Mouse (Mus musculus) midbrain, embryonic 14.5 days (tissue): ENCODE measurements at regions not wholly inside any gene's neighbourhood (a gene's known extent, or its start where the extent isn't known, plus 50 kb on each side); places are given as distances from the start of the nearest gene placed in this dataset.

Experiments used
- ATAC-seq: fragments of 200-750 bp; cut with Nextera tagmentation; 2 replicates; pipeline ENCODE4 v1.8.0; 2017; ENCODE audit warnings: moderate number of reproducible peaks, moderate library complexity; ENCODE audit not compliant: low FRiP score, low TSS enrichment
- DNase-seq: peaks from one replicate; pipeline ENCODE4 v3.0.0-alpha.2; 2015
- H3K27ac ChIP-seq: fragments of 300-500 bp; sonication (generic); replicated peaks from 2 replicates; pipeline ENCODE4 v1.5.1; 2014; ENCODE audit warnings: mild to moderate bottlenecking, low read depth, low read length, moderate library complexity
- H3K27me3 ChIP-seq: fragments of 300-500 bp; sonication (generic); 2 replicates; pipeline ENCODE4 v1.6.1; 2014; ENCODE audit warnings: low read length, control low read depth, mixed read lengths; ENCODE audit not compliant: control insufficient read depth, insufficient read depth
- H3K36me3 ChIP-seq: fragments of 300-500 bp; sonication (generic); 2 replicates; pipeline ENCODE4 v1.6.1; 2014; ENCODE audit warnings: low read length, control low read depth; ENCODE audit not compliant: control insufficient read depth, insufficient read depth
- H3K4me1 ChIP-seq: fragments of 300-500 bp; sonication (generic); 2 replicates; pipeline ENCODE4 v1.6.1; 2014; ENCODE audit warnings: mild to moderate bottlenecking, antibody characterized with exemption, low read length, control low read depth; ENCODE audit not compliant: control insufficient read depth, insufficient read depth
- H3K4me2 ChIP-seq: fragments of 300-500 bp; sonication (generic); 2 replicates; pipeline ENCODE4 v1.6.1; 2014; ENCODE audit warnings: mild to moderate bottlenecking, low read length, moderate library complexity
- H3K4me3 ChIP-seq: fragments of 300-500 bp; sonication (generic); replicated peaks from 2 replicates; pipeline ENCODE4 v1.5.1; 2014; ENCODE audit warnings: low read depth, low read length
- H3K9ac ChIP-seq: fragments of 300-500 bp; sonication (generic); replicated peaks from 2 replicates; pipeline ENCODE4 v1.6.1; 2014; ENCODE audit warnings: mild to moderate bottlenecking, low read length, moderate library complexity
- H3K9me3 ChIP-seq: fragments of 300-500 bp; sonication (generic); 2 replicates; pipeline ENCODE4 v1.6.1; 2016; ENCODE audit warnings: low read length, control low read depth, mixed read lengths; ENCODE audit not compliant: control insufficient read depth
- WGBS: fragments of 180-500 bp; shearing (Covaris S2); extraction: QIAGEN DNeasy Blood & Tissue Kit; methylation state at CpG from one replicate; pipeline ENCODE4 v1.1.7; 2014; 5-methylcytosine and 5-hydroxymethylcytosine counted together

GRCm38 (mm10) chr2:48381481-48382075 is 432.3 kb upstream of the Acvr2a start:
- Histone ChIP-seq H3K4me1 (no peaks in the 10 kb centered on the region), H3K4me2 (no peak overlapping the region), H3K9ac (no peak overlapping the region), H3K36me3 (no peaks in the 10 kb centered on the region), H3K4me3 (no peak overlapping the region), H3K9me3 (no peaks in the 10 kb centered on the region), H3K27ac (no peak overlapping the region), H3K27me3 (no peaks in the 10 kb centered on the region)
- WGBS, result 89% methylated on average over 14 of the region's 14 CpGs
- DNase-seq (no peak), ATAC-seq (no peak)

- H3K9me3 ChIP-seq, result no peaks in the 10 kb centered on the region
- H3K4me3 ChIP-seq, result no peak overlapping the region
- H3K9ac ChIP-seq, result no peak overlapping the region
- no peaks in the 10 kb centered on the region for H3K36me3 ChIP-seq
- H3K27ac ChIP-seq, result no peak overlapping the region
- WGBS, result 92% methylated on average over 1 of the region's 1 CpGs
- H3K4me1 ChIP-seq, result no peaks in the 10 kb centered on the region
- H3K27me3 ChIP-seq, result no peaks in the 10 kb centered on the region
- ATAC-seq, result no peak
- no peak for DNase-seq
- no peak overlapping the region for H3K4me2 ChIP-seq
Measured at GRCm38 (mm10) chr2:48398504-48398903, 415.4 kb upstream of the Acvr2a start.

DNA sequence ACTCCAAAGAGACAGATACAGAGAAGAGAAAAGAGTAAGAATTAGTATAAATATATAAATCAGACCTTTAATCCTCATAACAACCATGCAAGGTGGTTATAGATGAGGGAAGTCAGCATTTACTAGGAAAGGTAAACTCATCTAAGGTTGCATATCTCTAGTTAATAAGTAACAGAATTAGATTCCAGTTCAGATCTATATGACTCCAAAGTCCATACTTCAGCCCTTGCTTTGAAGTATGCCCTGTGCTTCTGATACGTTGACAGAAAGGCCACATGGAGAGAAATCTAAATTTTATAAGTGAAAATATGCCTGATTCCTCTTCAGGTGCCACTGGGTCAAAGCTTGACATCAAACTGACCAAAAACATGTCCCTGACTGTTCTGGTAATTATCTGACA is 414.7 kb upstream of the Acvr2a start:
- 85% methylated on average over 1 of the region's 1 CpGs for WGBS

GRCm38 (mm10) chr2:48402813-48403212 is 411.1 kb upstream of the Acvr2a start:
- no peaks in the 10 kb centered on the region for H3K36me3 ChIP-seq
- WGBS, result 91% methylated on average over 2 of the region's 2 CpGs
- H3K4me1 ChIP-seq, result no peaks in the 10 kb centered on the region

More for the DNA sequence above, 414.7 kb upstream of the Acvr2a start:
- no peak overlapping the region for H3K4me3 ChIP-seq
- H3K36me3 ChIP-seq, result no peaks in the 10 kb centered on the region
- no peaks in the 10 kb centered on the region for H3K27me3 ChIP-seq
- no peak overlapping the region for H3K27ac ChIP-seq
- no peaks in the 10 kb centered on the region for H3K4me1 ChIP-seq
- ATAC-seq, result no peak
- no peak for DNase-seq
- H3K4me2 ChIP-seq, result no peak overlapping the region
- no peak overlapping the region for H3K9ac ChIP-seq
- H3K9me3 ChIP-seq, result no peaks in the 10 kb centered on the region

DNA sequence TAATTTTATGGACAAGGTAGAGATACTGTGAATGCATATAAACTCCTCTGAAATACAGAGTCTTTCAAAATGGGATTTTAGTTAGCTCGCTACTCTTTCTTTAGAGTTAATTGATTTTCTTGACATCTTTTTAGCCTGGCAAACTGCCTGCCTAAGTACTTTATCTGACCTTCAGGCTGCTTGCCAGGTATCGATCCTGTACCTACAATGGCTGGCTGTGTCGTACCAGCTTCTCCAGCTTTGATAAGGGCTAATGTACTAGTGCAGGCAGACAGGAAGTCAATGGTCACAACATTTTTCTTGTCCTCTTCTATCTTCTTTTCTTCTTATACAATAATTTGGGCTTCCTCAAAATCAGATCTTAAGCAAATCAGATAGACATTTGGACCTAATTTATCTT is 409.4 kb upstream of the Acvr2a start:
- H3K9ac ChIP-seq, result no peak overlapping the region
- WGBS, result 64% methylated on average over 3 of the region's 3 CpGs
- no peaks in the 10 kb centered on the region for H3K27me3 ChIP-seq
- H3K27ac ChIP-seq, result no peak overlapping the region
- ATAC-seq (no peak), DNase-seq (peak; percentile 30)
- no peak overlapping the region for H3K4me2 ChIP-seq
- H3K4me1 ChIP-seq, result no peaks in the 10 kb centered on the region
- H3K9me3 ChIP-seq, result no peaks in the 10 kb centered on the region
- H3K4me3 ChIP-seq, result no peak overlapping the region
- H3K36me3 ChIP-seq, result no peaks in the 10 kb centered on the region

More at GRCm38 (mm10) chr2:48402813-48403212, 411.1 kb upstream of the Acvr2a start:
- Histone ChIP-seq H3K4me3 (no peak overlapping the region), H3K9ac (no peak overlapping the region), H3K9me3 (no peaks in the 10 kb centered on the region), H3K27me3 (no peaks in the 10 kb centered on the region), H3K27ac (no peak overlapping the region), H3K4me2 (no peak overlapping the region)
- no peak for ATAC-seq
- no peak for DNase-seq

- H3K4me2 ChIP-seq, result no peak overlapping the region
- WGBS, result 89% methylated on average over 5 of the region's 5 CpGs
- no peaks in the 10 kb centered on the region for H3K9me3 ChIP-seq
- H3K36me3 ChIP-seq, result no peaks in the 10 kb centered on the region
- ATAC-seq (no peak), DNase-seq (no peak)
- no peak overlapping the region for H3K4me3 ChIP-seq
- H3K9ac ChIP-seq, result no peak overlapping the region
- no peak overlapping the region for H3K27ac ChIP-seq
- H3K27me3 ChIP-seq, result no peaks in the 10 kb centered on the region
- no peaks in the 10 kb centered on the region for H3K4me1 ChIP-seq
Measured at GRCm38 (mm10) chr2:48407876-48408275, 406.0 kb upstream of the Acvr2a start.

- DNase-seq (no peak), ATAC-seq (no peak)
- H3K27ac ChIP-seq, result no peak overlapping the region
- H3K4me1 ChIP-seq, result no peaks in the 10 kb centered on the region
- H3K9ac ChIP-seq, result no peak overlapping the region
- 88% methylated on average over 4 of the region's 4 CpGs for WGBS
- H3K4me2 ChIP-seq, result no peak overlapping the region
- no peaks in the 10 kb centered on the region for H3K27me3 ChIP-seq
- no peaks in the 10 kb centered on the region for H3K9me3 ChIP-seq
- H3K4me3 ChIP-seq, result no peak overlapping the region
- no peaks in the 10 kb centered on the region for H3K36me3 ChIP-seq
Measured at GRCm38 (mm10) chr2:48409876-48410275, 404.0 kb upstream of the Acvr2a start.

GRCm38 (mm10) chr2:48411392-48411791 is 402.5 kb upstream of the Acvr2a start:
- Histone ChIP-seq H3K4me2 (no peak overlapping the region), H3K4me3 (no peak overlapping the region), H3K9ac (no peak overlapping the region), H3K27me3 (no peaks in the 10 kb centered on the region), H3K4me1 (no peaks in the 10 kb centered on the region), H3K36me3 (no peaks in the 10 kb centered on the region), H3K27ac (no peak overlapping the region), H3K9me3 (no peaks in the 10 kb centered on the region)
- ATAC-seq (no peak), DNase-seq (no peak)
- 100% methylated on average over 1 of the region's 1 CpGs for WGBS

DNA sequence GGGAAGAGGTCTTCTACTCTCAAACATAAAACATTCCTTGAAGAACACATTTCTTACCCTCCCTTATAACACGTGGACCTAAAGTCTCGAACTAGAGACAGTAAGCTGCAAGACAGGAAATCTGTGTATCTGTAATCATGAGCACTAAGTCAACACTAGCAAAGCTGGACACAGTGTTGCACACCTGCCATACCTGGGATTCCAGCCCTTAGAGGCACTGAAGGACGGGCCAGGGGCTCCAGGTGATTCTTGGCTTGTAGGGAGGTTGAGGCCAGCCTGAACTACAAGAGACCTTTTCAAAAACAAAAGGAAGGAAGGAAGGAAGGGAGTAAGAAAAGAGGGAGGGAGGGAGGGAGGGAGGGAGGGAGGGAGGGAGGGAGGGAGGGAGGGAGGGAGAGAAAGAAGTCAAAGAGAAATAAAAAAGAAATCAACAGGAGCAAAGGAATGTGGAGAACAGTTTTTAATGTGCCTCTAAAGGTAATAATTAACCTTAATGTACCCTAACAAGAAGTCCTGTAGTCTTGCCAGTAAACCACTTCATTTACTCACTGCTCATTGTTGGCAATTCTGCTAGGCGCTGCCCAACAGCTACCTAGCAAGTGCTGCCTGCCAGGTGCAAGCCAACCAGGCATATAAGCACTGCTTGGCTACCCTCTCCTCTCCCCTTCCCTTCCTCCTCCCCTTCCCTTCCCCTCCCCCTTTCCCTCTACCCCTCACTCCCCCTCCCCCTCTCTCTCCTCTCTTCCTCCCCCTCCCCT is 401.0 kb upstream of the Acvr2a start:
- H3K36me3 ChIP-seq, result no peaks in the 10 kb centered on the region
- no peak overlapping the region for H3K4me2 ChIP-seq
- H3K27me3 ChIP-seq, result no peaks in the 10 kb centered on the region
- 84% methylated on average over 4 of the region's 4 CpGs for WGBS
- H3K9ac ChIP-seq, result no peak overlapping the region
- DNase-seq (no peak), ATAC-seq (no peak)
- no peaks in the 10 kb centered on the region for H3K9me3 ChIP-seq
- no peaks in the 10 kb centered on the region for H3K4me1 ChIP-seq
- H3K27ac ChIP-seq, result no peak overlapping the region
- H3K4me3 ChIP-seq, result no peak overlapping the region
